7 mouse cellular contexts compared by ENCODE assay signal in the genomic region with DNA sequence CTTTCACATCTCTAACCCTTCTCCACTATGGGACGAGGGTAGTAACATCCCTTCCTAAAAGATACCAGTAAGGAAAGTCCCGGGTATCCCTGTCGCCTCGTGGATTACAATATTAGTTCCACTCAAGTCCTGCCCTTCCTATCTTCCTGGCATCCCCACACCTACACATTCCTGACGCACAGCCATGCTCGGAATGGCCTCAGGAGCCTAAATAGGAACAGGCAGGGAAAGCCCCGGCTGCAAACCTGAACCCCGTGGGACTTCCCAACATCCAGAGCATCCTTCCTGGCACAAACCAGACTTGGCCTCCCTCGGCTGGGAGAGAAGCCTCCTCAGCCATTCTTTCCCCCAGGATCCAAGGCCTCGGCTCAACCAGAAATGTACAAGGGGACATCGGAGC. TPM values are rescaled to one million over a fixed set of nuclear protein-coding genes. Genes with fewer than 3 reads are reported as not detected.
DNase-seq lines count a peak whose midpoint lies in the region; ATAC-seq and TF ChIP-seq lines count a peak whose summit lies in the region.

No protein-coding gene starts in this region.

- H3K27me3 ChIP-seq in kidney, embryonic 14.5 days (ENCODE audit: control insufficient read depth, insufficient read depth, low read length), result no peaks in the 10 kb centered on the region
- no peaks in the 10 kb centered on the region for H3K27me3 ChIP-seq in embryonic facial prominence, embryonic 12.5 days
- no peaks in the 10 kb centered on the region for H3K27me3 ChIP-seq in liver, embryonic 11.5 days (replicated peaks; ENCODE audit: control insufficient read depth, insufficient read depth, low read length)

- no peak overlapping the region for H3K4me3 ChIP-seq in kidney, embryonic 14.5 days (ENCODE audit: low read length)
- no peak overlapping the region for H3K4me3 ChIP-seq in bone marrow, adult 2 months (replicated peaks; ENCODE audit: control insufficient read depth, low read depth, low read length)
- no peak overlapping the region for H3K4me3 ChIP-seq in embryonic facial prominence, embryonic 12.5 days
- no peak overlapping the region for H3K4me3 ChIP-seq in liver, embryonic 11.5 days (ENCODE audit: low read depth, low read length)

- TF ChIP-seq CTCF in bone marrow, adult 2 months (IDR thresholded peaks at IDR 0.05; ENCODE audit: control insufficient read depth, insufficient read depth, low read length), result no peak

- no peaks in the 10 kb centered on the region for H3K36me3 ChIP-seq in kidney, embryonic 14.5 days (ENCODE audit: control insufficient read depth, insufficient read depth, low read length)
- 0 out of 2 replicates have a peak, but pooled peaks cover 2% of the 10 kb centered on the region for H3K36me3 ChIP-seq in embryonic facial prominence, embryonic 12.5 days
- peaks cover 3% of the 10 kb centered on the region; the same call in 1 of the 2 replicates for H3K36me3 ChIP-seq in liver, embryonic 11.5 days (ENCODE audit: control insufficient read depth, insufficient read depth, low read length)

- ATAC-seq in kidney, embryonic 14.5 days (ENCODE audit: low FRiP score, low TSS enrichment), result no peak
- ATAC-seq in embryonic facial prominence, embryonic 12.5 days (ENCODE audit: insufficient number of reproducible peaks, insufficient read depth, low FRiP score, low TSS enrichment), result no peak
- ATAC-seq in liver, embryonic 11.5 days (replicated peaks; ENCODE audit: low FRiP score), result no peak
- no peak for ATAC-seq in activated CD4-positive, CD25-positive, alpha-beta regulatory T cell, adult 4 months

- H3K4me1 ChIP-seq in kidney, embryonic 14.5 days (ENCODE audit: control insufficient read depth, insufficient read depth, low read length), result peaks cover 80% of the 10 kb centered on the region
- H3K4me1 ChIP-seq in bone marrow, adult 2 months (ENCODE audit: control insufficient read depth, insufficient read depth, low read length), result peaks cover 10% of the 10 kb centered on the region
- peaks cover 79% of the 10 kb centered on the region for H3K4me1 ChIP-seq in embryonic facial prominence, embryonic 12.5 days
- H3K4me1 ChIP-seq in liver, embryonic 11.5 days (replicated peaks; ENCODE audit: control insufficient read depth, insufficient read depth, low read length), result peaks cover 69% of the 10 kb centered on the region

- TF ChIP-seq POLR2A in bone marrow, adult 2 months (IDR thresholded peaks at IDR 0.05; ENCODE audit: borderline replicate concordance, control insufficient read depth, low read depth, low read length), result no peak

- no peak overlapping the region for H3K4me2 ChIP-seq in kidney, embryonic 14.5 days (replicated peaks; ENCODE audit: low read depth, low read length)
- H3K4me2 ChIP-seq in embryonic facial prominence, embryonic 12.5 days (replicated peaks), result 0 out of 2 replicates have a peak overlapping the region, but pooled peaks have one; percentile 9
- peak overlapping the region; percentile 54 for H3K4me2 ChIP-seq in liver, embryonic 11.5 days

- 60% methylated on average over 11 of the region's 11 CpGs for WGBS in kidney, embryonic 14.5 days
- 84% methylated on average over 11 of the region's 11 CpGs for WGBS in bone marrow, adult 2 months
- 64% methylated on average over 11 of the region's 11 CpGs for WGBS in embryonic facial prominence, embryonic 12.5 days
- 78% methylated on average over 11 of the region's 11 CpGs for WGBS in liver, embryonic 11.5 days

- DNase-seq in kidney, postnatal 14 days, result no peak
- no peak for DNase-seq in liver, embryonic 11.5 days (ENCODE audit: low spot score)
- DNase-seq in right cerebral cortex, postnatal 10 days (ENCODE audit: low spot score in 2 of 2), result no peak

- no peaks in the 10 kb centered on the region for H3K9me3 ChIP-seq in kidney, embryonic 14.5 days (ENCODE audit: control insufficient read depth, low read length)
- no peaks in the 10 kb centered on the region for H3K9me3 ChIP-seq in embryonic facial prominence, embryonic 12.5 days
- no peaks in the 10 kb centered on the region for H3K9me3 ChIP-seq in liver, embryonic 11.5 days (ENCODE audit: control insufficient read depth, low read length)

- H3K9ac ChIP-seq in kidney, embryonic 14.5 days (ENCODE audit: low read depth, low read length), result no peak overlapping the region
- H3K9ac ChIP-seq in embryonic facial prominence, embryonic 12.5 days, result no peak overlapping the region
- H3K9ac ChIP-seq in liver, embryonic 11.5 days (ENCODE audit: low read depth, low read length), result no peak overlapping the region

- 0 out of 2 replicates have a peak overlapping the region, but pooled peaks have one; percentile 15 for H3K27ac ChIP-seq in kidney, embryonic 14.5 days (ENCODE audit: low read depth, low read length)
- peak overlapping the region; percentile 28 for H3K27ac ChIP-seq in bone marrow, adult 2 months (ENCODE audit: control insufficient read depth, insufficient read depth, low read depth, low read length, poor library complexity)
- no peak overlapping the region for H3K27ac ChIP-seq in embryonic facial prominence, embryonic 12.5 days
- peak overlapping the region; percentile 75; the same call in 1 of the 2 replicates for H3K27ac ChIP-seq in liver, embryonic 11.5 days (ENCODE audit: low read depth, low read length)

RNA-seq across cellular contexts. Expression of gene Hdac5, which starts 14.5 kb away (rescaled TPM):
- polyA plus RNA-seq in kidney, embryonic 14.5 days (2014; fragmentation: Nextera tagmentation; extraction: Ambion mirVana), result 21.6 and 29.1 TPM in 2 replicates
- 45.9 and 89.1 TPM in 2 replicates for polyA plus RNA-seq in bone marrow, adult 2 months (2011; ENCODE audit: insufficient read depth, insufficient read length, low replicate concordance, missing spikeins)
- 70.0 and 80.0 TPM in 2 replicates for polyA plus RNA-seq in embryonic facial prominence, embryonic 12.5 days (2016; fragmentation: Nextera tagmentation; extraction: Ambion mirVana)
- polyA plus RNA-seq in liver, embryonic 11.5 days (2014; fragmentation: Nextera tagmentation; extraction: Ambion mirVana), result 23.8 and 26.0 TPM in 2 replicates
- 1 to 10 TPM; 6.0 to 9.3 TPM for polyA plus RNA-seq in activated CD4-positive, CD25-positive, alpha-beta regulatory T cell, adult 4 months (2017; shearing (Covaris generic))

RNA-seq across cellular contexts. Expression of gene G6pc3, which starts 26.1 kb away (rescaled TPM):
- 42.5 and 50.6 TPM in 2 replicates for polyA plus RNA-seq in kidney, embryonic 14.5 days (2014; fragmentation: Nextera tagmentation; extraction: Ambion mirVana)
- 13.9 and 26.5 TPM in 2 replicates for polyA plus RNA-seq in bone marrow, adult 2 months (2011; ENCODE audit: insufficient read depth, insufficient read length, low replicate concordance, missing spikeins)
- 30.3 and 31.3 TPM in 2 replicates for polyA plus RNA-seq in embryonic facial prominence, embryonic 12.5 days (2016; fragmentation: Nextera tagmentation; extraction: Ambion mirVana)
- 38.8 and 39.5 TPM in 2 replicates for polyA plus RNA-seq in liver, embryonic 11.5 days (2014; fragmentation: Nextera tagmentation; extraction: Ambion mirVana)
- 10 to 100 TPM; 24.6 to 36.3 TPM for polyA plus RNA-seq in activated CD4-positive, CD25-positive, alpha-beta regulatory T cell, adult 4 months (2017; shearing (Covaris generic))

RNA-seq across cellular contexts. Expression of gene Lsm12, which starts 30.4 kb away (rescaled TPM):
- 93.9 and 106 TPM in 2 replicates for polyA plus RNA-seq in kidney, embryonic 14.5 days (2014; fragmentation: Nextera tagmentation; extraction: Ambion mirVana)
- polyA plus RNA-seq in bone marrow, adult 2 months (2011; ENCODE audit: insufficient read depth, insufficient read length, low replicate concordance, missing spikeins), result 40.1 and 43.4 TPM in 2 replicates
- 104 and 108 TPM in 2 replicates for polyA plus RNA-seq in embryonic facial prominence, embryonic 12.5 days (2016; fragmentation: Nextera tagmentation; extraction: Ambion mirVana)
- polyA plus RNA-seq in liver, embryonic 11.5 days (2014; fragmentation: Nextera tagmentation; extraction: Ambion mirVana), result 80.1 and 83.2 TPM in 2 replicates
- polyA plus RNA-seq in activated CD4-positive, CD25-positive, alpha-beta regulatory T cell, adult 4 months (2017; shearing (Covaris generic)), result 10 to 100 TPM; 44.8 to 78.5 TPM

RNA-seq across cellular contexts. Expression of gene BC030867, which starts 33.2 kb away (rescaled TPM):
- polyA plus RNA-seq in kidney, embryonic 14.5 days (2014; fragmentation: Nextera tagmentation; extraction: Ambion mirVana), result 18.2 and 22.9 TPM in 2 replicates
- 18.5 and 39.2 TPM in 2 replicates for polyA plus RNA-seq in bone marrow, adult 2 months (2011; ENCODE audit: insufficient read depth, insufficient read length, low replicate concordance, missing spikeins)
- polyA plus RNA-seq in embryonic facial prominence, embryonic 12.5 days (2016; fragmentation: Nextera tagmentation; extraction: Ambion mirVana), result 20.6 and 21.7 TPM in 2 replicates
- polyA plus RNA-seq in liver, embryonic 11.5 days (2014; fragmentation: Nextera tagmentation; extraction: Ambion mirVana), result 28.2 and 29.4 TPM in 2 replicates
- 1 to 10 TPM; 2.0 to 3.8 TPM for polyA plus RNA-seq in activated CD4-positive, CD25-positive, alpha-beta regulatory T cell, adult 4 months (2017; shearing (Covaris generic))

RNA-seq across cellular contexts. Expression of gene Asb16, which starts 53.0 kb away (rescaled TPM):
- 0.09 TPM in 1 of 2 replicates, not detected in the other for polyA plus RNA-seq in kidney, embryonic 14.5 days (2014; fragmentation: Nextera tagmentation; extraction: Ambion mirVana)
- polyA plus RNA-seq in bone marrow, adult 2 months (2011; ENCODE audit: insufficient read depth, insufficient read length, low replicate concordance, missing spikeins), result 0.52 TPM in 1 of 2 replicates, not detected in the other
- 0.10 and 0.18 TPM in 2 replicates for polyA plus RNA-seq in embryonic facial prominence, embryonic 12.5 days (2016; fragmentation: Nextera tagmentation; extraction: Ambion mirVana)
- polyA plus RNA-seq in liver, embryonic 11.5 days (2014; fragmentation: Nextera tagmentation; extraction: Ambion mirVana), result 0.05 and 0.12 TPM in 2 replicates
- polyA plus RNA-seq in activated CD4-positive, CD25-positive, alpha-beta regulatory T cell, adult 4 months (2017; shearing (Covaris generic)), result not detected
